Mouse (Mus musculus) olfactory bulb, adult 2 months (tissue): ENCODE results near the gene Cdr1. TPM values are rescaled to one million over a fixed set of nuclear protein-coding genes. Genes with fewer than 3 reads are reported as not detected.

Source experiments
- H3K27ac ChIP-seq: fragments of 200-500 bp; 2 replicates; pipeline ENCODE4 v1.5.1; 2012; ENCODE audit warnings: low read depth, low read length; ENCODE audit not compliant: insufficient read depth
- H3K4me1 ChIP-seq: fragments of 200-500 bp; 2 replicates; pipeline ENCODE4 v1.6.1; 2012; ENCODE audit warnings: low read length; ENCODE audit not compliant: control insufficient read depth, insufficient read depth
- H3K4me3 ChIP-seq: fragments of 200-500 bp; 2 replicates; pipeline ENCODE4 v1.5.1; 2012; ENCODE audit warnings: mild to moderate bottlenecking, low read depth, low read length, moderate library complexity; ENCODE audit not compliant: insufficient read depth
- CTCF ChIP-seq: fragments of 200-500 bp; IDR thresholded peaks from 2 replicates; pipeline ENCODE4 v1.5.1; 2012; ENCODE audit warnings: low read depth, mild to moderate bottlenecking, low read length, moderate library complexity; ENCODE audit not compliant: insufficient read depth
- POLR2A ChIP-seq: fragments of 200-500 bp; IDR thresholded peaks from 2 replicates; pipeline ENCODE4 v1.6.1; 2012; ENCODE audit warnings: mild to moderate bottlenecking, low read depth, low read length, moderate library complexity; ENCODE audit not compliant: insufficient read depth
- WGBS: fragments of 180-500 bp; shearing (Covaris S2); methylation state at CpG from one replicate; pipeline ENCODE4 v1.1.7; 2018; 5-methylcytosine and 5-hydroxymethylcytosine counted together
- polyA plus RNA-seq: library from polyadenylated mRNA; stranded (reverse); fragments of >200 nt; gene quantifications from 2 replicates; pipeline ENCODE4 v1.2.4, GENCODE M21; 2012; ENCODE audit warnings: low replicate concordance; ENCODE audit not compliant: missing spikeins, insufficient read depth, insufficient read length

The Cdr1 gene
- polyA plus RNA-seq: not detected in 2 replicates

GRCm38 (mm10) chrX:61185458-61185857, at the start of gene Cdr1:
TSS of gene Cdr1 (minus strand) at chrX:61185558.
- Histone ChIP-seq H3K4me1 (no peaks in the 10 kb centered on the region), H3K27ac (no peak within 1 kb of the TSS), H3K4me3 (no peak within 1 kb of the TSS)
- no peak for TF ChIP-seq CTCF
- no peak for TF ChIP-seq POLR2A
- WGBS: 95% methylated on average over 6 of the region's 6 CpGs

- 97% methylated on average over 6 of the region's 6 CpGs for WGBS
- H3K27ac ChIP-seq: no peak overlapping the region
- TF ChIP-seq POLR2A (no peak), CTCF (no peak)
- no peak overlapping the region for H3K4me3 ChIP-seq
- H3K4me1 ChIP-seq: no peaks in the 10 kb centered on the region
Measured at GRCm38 (mm10) chrX:61185869-61186268, 511 bp upstream of the Cdr1 start.

- Histone ChIP-seq H3K4me3 (no peak overlapping the region), H3K27ac (no peak overlapping the region), H3K4me1 (no peaks in the 10 kb centered on the region)
- 26% methylated on average over 2 of the region's 2 CpGs for WGBS
- TF ChIP-seq CTCF (no peak), POLR2A (no peak)
Measured at GRCm38 (mm10) chrX:61166519-61166918, 18.8 kb downstream of the Cdr1 start.

GRCm38 (mm10) chrX:61161249-61161648, 24.1 kb downstream of the Cdr1 start:
- 53% methylated on average over 2 of the region's 2 CpGs for WGBS

GRCm38 (mm10) chrX:61154657-61155256, 30.6 kb downstream of the Cdr1 start:
- Histone ChIP-seq H3K4me3 (no peak overlapping the region), H3K27ac (no peak overlapping the region), H3K4me1 (no peaks in the 10 kb centered on the region)
- 58% methylated on average over 1 of the region's 1 CpGs for WGBS
- no peak for TF ChIP-seq CTCF
- no peak for TF ChIP-seq POLR2A

More at GRCm38 (mm10) chrX:61161249-61161648, 24.1 kb downstream of the Cdr1 start:
- Histone ChIP-seq H3K4me1 (no peaks in the 10 kb centered on the region), H3K27ac (no peak overlapping the region), H3K4me3 (no peak overlapping the region)
- TF ChIP-seq POLR2A (no peak), CTCF (no peak)

- Histone ChIP-seq H3K4me1 (no peaks in the 10 kb centered on the region), H3K4me3 (no peak overlapping the region), H3K27ac (no peak overlapping the region)
- 61% methylated on average over 3 of the region's 3 CpGs for WGBS
- TF ChIP-seq POLR2A (no peak), CTCF (no peak)
Measured at GRCm38 (mm10) chrX:61154246-61154645, 31.1 kb downstream of the Cdr1 start.

GRCm38 (mm10) chrX:61146569-61146968, 38.8 kb downstream of the Cdr1 start:
- Histone ChIP-seq H3K27ac (no peak overlapping the region), H3K4me1 (no peaks in the 10 kb centered on the region), H3K4me3 (no peak overlapping the region)
- WGBS: 54% methylated on average over 2 of the region's 2 CpGs
- TF ChIP-seq POLR2A (no peak), CTCF (no peak)

GRCm38 (mm10) chrX:61145416-61145815, 39.9 kb downstream of the Cdr1 start:
- H3K27ac ChIP-seq: no peak overlapping the region
- no peak overlapping the region for H3K4me3 ChIP-seq
- no peak for TF ChIP-seq POLR2A
- TF ChIP-seq CTCF: no peak
- 72% methylated on average over 2 of the region's 2 CpGs for WGBS
- H3K4me1 ChIP-seq: no peaks in the 10 kb centered on the region

- Histone ChIP-seq H3K27ac (no peak overlapping the region), H3K4me3 (no peak overlapping the region), H3K4me1 (no peaks in the 10 kb centered on the region)
- 65% methylated on average over 4 of the region's 4 CpGs for WGBS
- no peak for TF ChIP-seq POLR2A
- no peak for TF ChIP-seq CTCF
Measured at GRCm38 (mm10) chrX:61134592-61134991, 50.8 kb downstream of the Cdr1 start.
